Mouse (Mus musculus) embryo, embryonic 9.5 days (tissue): ENCODE data around the gene Uvssa.
A peak's percentile ranks its signal among the peaks of the same experiment; 100 is the strongest.

Experiments used
- DNase-seq: peaks from one replicate; pipeline ENCODE4 v3.0.0-alpha.2; 2017; ENCODE audit errors: extremely low spot score

Gene Uvssa

GRCm38 (mm10) chr5:33372331-33373038, 5.9 kb upstream of the Uvssa start:
- DNase-seq, result no peak

DNA sequence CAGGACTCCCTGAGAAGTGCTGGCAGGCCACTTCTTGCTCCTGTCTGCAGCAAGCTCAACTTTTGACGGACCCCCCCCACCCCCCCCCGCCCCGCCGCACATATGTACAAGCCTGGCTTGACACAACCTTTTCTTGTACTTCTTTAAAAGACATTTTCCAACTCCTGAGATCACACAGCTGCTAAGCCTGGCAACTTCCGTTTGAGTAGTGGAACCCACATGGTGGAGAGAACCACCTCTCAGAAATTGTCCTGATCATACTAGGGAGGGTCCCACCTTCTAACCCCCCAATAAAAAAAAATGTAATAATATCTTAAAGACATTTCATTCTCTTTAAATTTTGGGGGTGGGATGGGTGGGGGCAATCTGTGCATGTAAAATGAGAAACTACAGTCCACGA, 1.2 kb upstream of the Uvssa start:
- DNase-seq, result no peak

DNA sequence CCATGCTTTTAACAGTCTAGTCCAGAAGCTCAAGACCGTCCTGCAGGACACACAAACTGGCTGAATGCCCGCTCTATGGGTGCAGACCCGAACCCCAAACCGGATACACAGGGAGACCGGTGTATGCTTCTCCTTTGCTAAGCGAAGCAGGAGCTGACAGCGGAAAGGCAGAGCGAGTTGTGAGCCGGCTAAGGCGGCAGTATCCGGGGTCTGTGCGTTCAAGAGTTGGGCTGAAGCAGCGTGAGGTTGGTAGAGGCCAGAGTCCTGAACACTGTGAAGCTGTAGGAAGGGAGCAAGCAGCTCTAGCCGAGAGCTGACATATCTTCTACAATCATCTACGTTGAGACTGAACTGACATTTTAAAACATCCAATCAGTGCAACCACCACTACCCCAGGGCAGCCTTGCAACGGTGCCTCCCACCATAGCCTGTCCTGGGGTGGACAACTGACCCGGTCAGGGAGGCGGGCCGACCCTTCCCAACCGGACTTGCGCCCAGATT, 498 bp upstream of the Uvssa start:
- DNase-seq, result no peak

GRCm38 (mm10) chr5:33387550-33387949, 9.2 kb downstream of the Uvssa start:
- no peak for DNase-seq

DNA sequence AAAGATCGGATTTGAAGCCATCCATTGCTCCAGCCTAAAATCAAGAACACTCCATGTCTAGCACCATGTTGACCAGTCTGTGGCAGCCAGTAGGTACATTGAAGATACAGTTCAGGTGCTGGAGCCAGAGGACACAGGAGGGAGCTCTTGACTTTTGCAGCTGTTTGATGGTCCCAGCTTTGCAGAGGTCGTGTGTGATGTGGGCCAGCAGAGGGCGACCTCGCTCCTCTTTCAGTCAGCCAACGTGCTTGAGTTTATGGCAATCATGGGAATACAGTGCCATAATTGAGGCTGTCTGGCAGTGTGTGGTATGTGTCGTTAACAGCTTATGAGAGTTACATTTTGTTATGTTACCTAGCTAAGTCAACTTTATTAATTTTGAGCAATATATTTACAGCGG, 15.5 kb downstream of the Uvssa start:
- peak; percentile 82 for DNase-seq

GRCm38 (mm10) chr5:33395693-33396092, 17.3 kb downstream of the Uvssa start:
- no peak for DNase-seq

DNA sequence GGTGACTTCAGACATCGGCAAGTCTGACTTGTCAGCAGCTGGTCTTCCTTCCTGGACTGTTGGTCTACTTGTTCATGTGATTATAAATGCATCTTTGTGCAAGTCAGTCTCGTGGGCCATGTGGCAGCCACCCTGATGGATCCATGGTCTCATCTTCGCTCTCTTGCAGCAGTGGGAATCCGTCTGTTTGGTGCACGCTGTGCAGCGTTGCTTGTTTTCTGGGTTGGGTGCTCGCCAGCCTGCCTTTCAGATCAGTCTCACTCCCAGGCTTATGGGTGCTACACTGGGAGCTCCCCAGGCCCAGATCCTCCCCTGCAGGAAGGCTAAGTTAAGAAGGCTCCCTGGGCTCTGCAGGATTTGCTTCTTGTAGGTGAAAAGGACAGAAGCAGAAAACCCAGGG, 18.5 kb downstream of the Uvssa start:
- DNase-seq, result no peak

DNA sequence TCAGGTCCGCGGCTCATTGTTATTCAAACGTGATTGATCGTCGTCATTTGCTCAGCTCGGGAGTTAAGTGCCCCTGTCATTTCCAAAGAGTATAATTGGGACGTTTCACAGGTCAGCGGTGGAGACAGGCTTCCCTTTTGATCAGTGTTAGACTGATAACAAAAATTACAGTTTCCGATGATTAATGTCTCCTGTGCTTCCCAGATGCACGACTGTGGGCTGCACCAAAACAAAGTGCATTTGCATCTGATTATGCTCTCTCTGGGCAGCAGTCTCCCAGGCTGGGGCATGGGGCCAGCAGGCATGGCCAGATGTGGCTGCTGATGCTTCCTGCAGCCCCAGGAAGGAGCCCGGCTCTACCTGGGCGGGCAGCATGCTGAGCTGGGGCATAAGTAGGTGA, 22.5 kb downstream of the Uvssa start:
- DNase-seq, result no peak

DNA sequence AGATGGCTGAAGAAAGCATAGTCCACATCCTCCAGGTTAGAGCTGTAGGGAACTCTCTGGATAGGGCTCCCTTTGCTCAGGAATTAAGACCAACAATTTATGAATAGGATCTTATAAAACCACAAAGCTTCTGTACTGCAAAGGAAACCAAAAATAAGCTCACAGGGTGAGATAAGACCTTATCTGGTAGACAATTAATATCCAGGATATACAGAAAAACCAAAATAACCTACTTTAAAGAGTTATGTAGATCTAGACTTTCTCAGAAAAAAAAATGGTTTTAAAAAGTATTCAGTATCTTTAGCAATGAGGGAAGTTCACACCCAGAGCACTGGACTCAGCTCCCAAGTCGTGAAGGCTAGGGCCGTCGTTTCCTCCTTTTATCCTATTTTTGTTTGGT, 42.0 kb downstream of the Uvssa start:
- DNase-seq, result no peak

- DNase-seq, result no peak
Observed at GRCm38 (mm10) chr5:33427461-33427860, 49.1 kb downstream of the Uvssa start.

DNA sequence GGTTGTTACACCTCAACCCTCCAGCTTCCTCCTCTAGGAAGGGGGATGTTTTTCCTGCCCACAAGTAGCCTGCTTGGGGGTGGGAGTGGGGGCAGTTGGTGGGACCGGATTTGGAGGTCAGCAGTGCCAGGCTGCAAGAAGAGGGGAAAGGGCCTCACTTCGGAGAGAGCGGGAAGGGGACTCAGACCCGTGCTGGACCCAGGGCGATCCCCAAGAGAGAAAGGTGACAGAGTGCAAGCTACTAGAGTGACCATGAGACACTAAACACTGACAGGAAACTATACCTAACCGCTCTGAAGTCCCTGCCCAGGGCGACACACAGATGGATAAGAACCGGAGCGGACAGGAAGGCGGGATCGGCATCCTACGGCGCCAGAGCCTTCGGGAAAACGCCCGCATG, 51.8 kb downstream of the Uvssa start:
- DNase-seq, result peak; percentile 9

GRCm38 (mm10) chr5:33430511-33431172, 52.3 kb downstream of the Uvssa start:
- peak; percentile 22 for DNase-seq

- peak; percentile 37 for DNase-seq
Observed at GRCm38 (mm10) chr5:33431173-33432005, 53.0 kb downstream of the Uvssa start.

GRCm38 (mm10) chr5:33432057-33432935, 53.9 kb downstream of the Uvssa start:
- DNase-seq, result peak; percentile 46

GRCm38 (mm10) chr5:33433201-33434138, 55.1 kb downstream of the Uvssa start, which contains the start of gene Nkx1-1:
Gene Nkx1-1, minus strand, starts transcription at chr5:33433976.
- DNase-seq, result peak; percentile 36

DNA sequence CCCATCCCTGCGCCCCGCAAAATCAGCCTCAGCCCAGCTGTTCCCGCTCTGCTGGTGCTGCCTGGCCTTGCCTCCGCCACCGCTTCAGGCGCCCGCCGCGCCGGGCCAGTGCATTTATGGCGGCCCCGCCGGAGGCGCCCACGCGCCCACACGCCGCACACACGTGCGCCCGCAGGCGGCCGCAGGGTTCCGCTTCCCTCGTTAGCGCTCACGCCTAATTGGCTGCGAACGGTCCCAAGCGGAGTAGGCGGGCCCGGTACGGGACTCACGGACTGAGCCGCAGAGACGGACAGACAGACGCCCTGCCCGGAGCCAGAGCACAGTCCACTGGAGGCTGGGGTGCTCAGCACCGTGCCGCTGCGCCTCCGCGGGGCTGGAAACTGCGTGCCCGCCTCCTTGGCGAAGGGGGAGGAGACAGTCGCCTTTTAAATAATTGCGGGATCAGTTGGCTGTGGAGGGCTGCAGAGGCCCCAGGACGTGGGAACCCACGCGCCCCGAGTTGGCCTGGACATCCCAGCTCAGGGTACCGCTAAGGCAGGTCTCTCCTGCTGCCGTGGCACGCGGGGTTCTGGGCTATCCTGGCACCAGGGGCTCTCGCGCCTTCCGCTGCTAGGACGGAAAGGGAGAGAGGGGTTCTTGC, 55.9 kb downstream of the Uvssa start:
- peak; percentile 31 for DNase-seq

GRCm38 (mm10) chr5:33435151-33435550, 56.8 kb downstream of the Uvssa start:
- no peak for DNase-seq

DNA sequence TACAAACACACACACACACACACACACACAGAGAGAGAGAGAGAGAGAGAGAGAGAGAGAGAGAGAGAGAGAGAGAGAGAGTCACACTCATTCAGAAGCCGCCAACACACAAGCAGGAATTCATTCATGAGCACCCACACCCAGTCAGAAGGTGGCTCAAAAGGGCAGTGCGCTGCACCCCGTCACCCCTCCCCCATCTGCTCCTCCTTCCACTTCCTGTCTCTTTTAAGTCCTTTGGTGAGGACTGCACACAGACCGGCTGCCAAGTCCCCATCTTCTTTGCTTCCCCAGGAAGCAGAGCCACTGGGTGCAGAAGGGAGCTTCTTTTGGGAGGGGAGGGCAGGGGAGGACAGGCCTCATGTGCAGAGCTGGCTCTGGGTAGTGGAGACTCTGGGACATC, 57.6 kb downstream of the Uvssa start:
- DNase-seq, result no peak

- DNase-seq, result peak; percentile 92
Observed at GRCm38 (mm10) chr5:33438214-33438613, 59.9 kb downstream of the Uvssa start.
